Mouse (Mus musculus) MN1 (cell line): Measurements from ENCODE around the gene Baz1b.

Source experiments
- DNase-seq: peaks from one replicate; pipeline ENCODE4 v3.0.0-alpha.2; 2016; ENCODE audit warnings: low spot score

Baz1b gene

GRCm38 (mm10) chr5:135274663-135275396, 87.8 kb downstream of the Baz1b start:
- no peak for DNase-seq

DNA sequence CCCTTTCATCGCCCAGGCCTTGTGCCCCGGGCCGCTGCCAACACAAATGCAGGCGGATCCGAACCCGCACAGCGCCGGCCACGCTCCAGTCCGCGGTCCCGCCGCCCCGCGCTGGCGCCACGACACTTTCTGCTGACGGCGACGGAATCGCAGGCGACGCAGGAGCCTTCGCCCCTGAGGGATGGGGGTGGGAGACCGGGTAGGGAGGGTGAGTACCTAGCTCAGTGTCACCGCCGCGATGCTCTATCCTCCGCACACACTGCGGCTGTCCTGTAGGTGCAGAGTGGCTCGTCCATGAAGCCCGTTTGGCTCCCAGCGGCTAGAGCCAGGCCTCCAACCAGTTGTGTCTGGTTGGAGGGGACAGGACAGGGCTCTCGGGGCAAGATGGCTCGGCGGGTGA, 89.5 kb downstream of the Baz1b start:
- DNase-seq, result no peak

DNA sequence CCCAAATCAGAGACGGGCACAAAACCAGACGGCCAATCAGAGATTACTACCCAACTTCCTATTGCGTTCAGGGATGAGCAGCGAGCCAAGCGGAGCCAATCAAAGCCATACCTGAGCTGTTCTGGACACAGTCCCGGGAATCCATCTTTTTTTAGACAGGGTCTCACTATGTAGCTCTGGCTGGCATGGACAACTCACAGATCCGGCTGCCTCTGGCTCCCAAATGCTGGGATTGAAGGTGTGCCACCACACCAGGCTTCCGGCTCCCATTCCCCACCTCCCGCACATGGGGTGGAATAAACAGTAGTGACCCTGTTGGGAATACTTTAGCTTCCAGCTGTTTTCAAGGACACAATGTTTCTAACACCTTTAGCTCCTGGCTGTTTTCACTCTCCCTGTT, 93.2 kb downstream of the Baz1b start:
- DNase-seq, result no peak

DNA sequence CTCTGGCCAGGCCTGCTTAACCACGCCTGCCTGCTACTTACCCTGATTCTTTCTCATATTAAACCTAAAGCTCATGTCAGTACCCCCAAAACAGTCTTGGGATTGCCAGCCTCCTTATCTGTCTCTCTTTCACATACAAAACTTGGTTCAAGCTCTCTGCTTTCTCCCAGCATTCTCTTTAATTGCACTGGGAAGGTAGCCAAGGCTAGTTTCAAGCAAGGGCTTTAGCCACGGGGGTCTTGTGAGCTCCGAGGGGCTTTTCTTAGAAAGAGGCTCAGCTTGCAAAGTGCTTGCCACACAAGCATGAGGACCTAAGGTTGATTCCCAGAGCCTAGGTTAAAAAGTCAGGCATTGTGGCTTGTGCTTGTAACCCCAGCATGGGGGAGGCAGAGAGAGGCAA, 98.1 kb downstream of the Baz1b start:
- no peak for DNase-seq

DNA sequence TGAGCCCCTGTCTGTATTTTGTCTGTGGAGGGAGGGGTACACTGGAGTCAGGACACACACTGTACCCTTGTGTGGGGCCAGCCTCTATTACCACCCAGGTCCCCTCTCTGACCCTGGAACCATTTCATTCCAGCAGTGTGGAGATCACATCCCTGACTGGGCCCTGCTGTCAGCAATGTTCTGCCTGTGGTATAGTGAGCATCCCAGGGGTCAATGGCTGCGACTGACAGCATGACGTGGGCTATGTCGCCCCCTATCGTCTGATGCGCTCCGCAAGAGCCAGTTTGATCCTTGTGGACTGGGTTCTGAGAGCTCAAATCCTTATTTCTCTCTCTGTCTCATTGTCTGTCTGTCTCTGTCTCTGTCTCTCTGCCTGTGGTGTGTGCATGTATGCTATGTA, 99.1 kb downstream of the Baz1b start:
- peak; percentile 86 for DNase-seq

GRCm38 (mm10) chr5:135286926-135287325, 99.9 kb downstream of the Baz1b start:
- no peak for DNase-seq

DNA sequence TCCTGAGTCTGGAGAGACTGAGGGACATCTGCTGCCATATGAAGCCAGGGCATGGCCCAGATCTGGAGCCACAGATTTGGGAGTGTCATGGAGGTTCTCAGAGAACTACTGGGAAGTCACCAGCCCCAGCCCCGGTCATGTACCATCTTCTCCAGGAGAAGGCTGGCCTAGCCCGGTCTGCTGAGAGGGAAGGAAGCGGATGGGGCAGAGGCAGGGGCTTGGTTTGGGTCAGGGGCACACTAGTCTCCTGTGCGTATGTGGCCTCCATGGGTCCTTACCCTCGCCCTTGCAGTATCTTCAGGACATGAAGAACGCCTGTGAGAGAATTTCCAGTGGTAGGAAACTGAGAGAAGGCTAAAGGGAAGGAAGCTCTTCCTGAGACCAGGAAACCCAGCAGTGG, 103.6 kb downstream of the Baz1b start:
- no peak for DNase-seq

- no peak for DNase-seq
Observed at GRCm38 (mm10) chr5:135291193-135291592, 104.1 kb downstream of the Baz1b start.

GRCm38 (mm10) chr5:135292001-135292400, 104.9 kb downstream of the Baz1b start:
- no peak for DNase-seq
